Mouse (Mus musculus) intestine, postnatal 0 days (tissue): Measurements from ENCODE around the gene Hamp2. TPM values are rescaled to one million over a fixed set of nuclear protein-coding genes. Genes with fewer than 3 reads are reported as not detected.
"Not testable (repeated sequence)": the region's sequence is repeated elsewhere in the genome, so short reads cannot be mapped to it uniquely, and the experiment has no call there.

Experiments
- ATAC-seq: fragments of 200-750 bp; cut with Nextera tagmentation; 2 replicates; pipeline ENCODE4 v1.8.0; 2017; ENCODE audit warnings: mild to moderate bottlenecking, moderate TSS enrichment, moderate library complexity
- H3K27ac ChIP-seq: fragments of 300-500 bp; sonication (generic); 2 replicates; pipeline ENCODE4 v1.5.1; 2014; ENCODE audit warnings: mild to moderate bottlenecking, low read depth, low read length, moderate library complexity
- H3K27me3 ChIP-seq: fragments of 300-500 bp; sonication (generic); replicated peaks from 2 replicates; pipeline ENCODE4 v1.6.1; 2014; ENCODE audit warnings: low read length, mixed read lengths; ENCODE audit not compliant: control insufficient read depth, insufficient read depth
- H3K36me3 ChIP-seq: fragments of 300-500 bp; sonication (generic); 2 replicates; pipeline ENCODE4 v1.6.1; 2014; ENCODE audit warnings: mild to moderate bottlenecking, moderate library complexity; ENCODE audit not compliant: control insufficient read depth, insufficient read depth
- H3K4me1 ChIP-seq: fragments of 300-500 bp; sonication (generic); replicated peaks from 2 replicates; pipeline ENCODE4 v1.6.1; 2014; ENCODE audit warnings: antibody characterized with exemption, low read length, mixed read lengths; ENCODE audit not compliant: control insufficient read depth, insufficient read depth
- H3K4me2 ChIP-seq: fragments of 300-500 bp; sonication (generic); replicated peaks from 2 replicates; pipeline ENCODE4 v1.6.1; 2014; ENCODE audit warnings: low read depth, mild to moderate bottlenecking, moderate library complexity
- H3K4me3 ChIP-seq: fragments of 300-500 bp; sonication (generic); 2 replicates; pipeline ENCODE4 v1.5.1; 2014; ENCODE audit warnings: low read depth, low read length
- H3K9ac ChIP-seq: fragments of 300-500 bp; sonication (generic); 2 replicates; pipeline ENCODE4 v1.6.1; 2014; ENCODE audit warnings: mild to moderate bottlenecking, low read depth, low read length
- H3K9me3 ChIP-seq: fragments of 300-500 bp; sonication (generic); 2 replicates; pipeline ENCODE4 v1.6.1; 2016; ENCODE audit warnings: mixed run types; ENCODE audit not compliant: control insufficient read depth
- CTCF ChIP-seq: sonication (generic); IDR thresholded peaks from 2 replicates; pipeline ENCODE4 v1.5.1; 2016; ENCODE audit warnings: low read depth, mild to moderate bottlenecking, control low read depth, antibody characterized with exemption, moderate library complexity
- WGBS: fragments of 180-500 bp; shearing (Covaris S2); extraction: QIAGEN DNeasy Blood & Tissue Kit; methylation state at CpG from one replicate; pipeline ENCODE4 v1.1.7; 2014; 5-methylcytosine and 5-hydroxymethylcytosine counted together
- polyA plus RNA-seq: library from polyadenylated mRNA; unstranded; fragments of >200 nt; fragmentation: Nextera tagmentation; extraction: Ambion mirVana; gene quantifications from 2 replicates; pipeline ENCODE4 v1.2.1, GENCODE M21; 2015

The Hamp2 gene
- polyA plus RNA-seq, 1 experiment from 2014 or later = not detected

DNA sequence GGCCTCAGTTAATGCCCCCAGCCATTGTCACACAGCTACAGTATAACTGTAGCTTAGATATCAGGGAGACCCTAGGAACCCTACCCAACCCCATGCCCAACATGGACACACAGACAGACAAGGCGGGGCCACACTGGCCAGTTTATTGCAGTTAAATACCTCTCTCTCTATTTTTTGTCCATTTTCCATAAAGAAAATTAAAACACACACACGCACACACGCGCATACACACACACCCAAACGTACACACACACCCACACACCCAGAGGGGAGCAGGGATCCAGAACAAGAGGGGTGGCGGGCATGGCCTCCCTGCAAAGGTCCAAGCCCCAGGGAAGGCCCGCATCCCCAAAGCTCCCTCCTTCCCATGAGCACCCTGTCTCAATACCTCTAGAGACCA is 21.4 kb upstream of the Hamp2 start:
- Histone ChIP-seq H3K27ac (no peak overlapping the region), H3K36me3 (peaks cover 20% of the 10 kb centered on the region), H3K4me2 (no peak overlapping the region), H3K4me1 (no peaks in the 10 kb centered on the region), H3K27me3 (no peaks in the 10 kb centered on the region), H3K9me3 (no peaks in the 10 kb centered on the region), H3K9ac (no peak overlapping the region), H3K4me3 (no peak overlapping the region)
- 93% methylated on average over 7 of the region's 7 CpGs for WGBS
- ATAC-seq = no peak
- no peak for TF ChIP-seq CTCF

DNA sequence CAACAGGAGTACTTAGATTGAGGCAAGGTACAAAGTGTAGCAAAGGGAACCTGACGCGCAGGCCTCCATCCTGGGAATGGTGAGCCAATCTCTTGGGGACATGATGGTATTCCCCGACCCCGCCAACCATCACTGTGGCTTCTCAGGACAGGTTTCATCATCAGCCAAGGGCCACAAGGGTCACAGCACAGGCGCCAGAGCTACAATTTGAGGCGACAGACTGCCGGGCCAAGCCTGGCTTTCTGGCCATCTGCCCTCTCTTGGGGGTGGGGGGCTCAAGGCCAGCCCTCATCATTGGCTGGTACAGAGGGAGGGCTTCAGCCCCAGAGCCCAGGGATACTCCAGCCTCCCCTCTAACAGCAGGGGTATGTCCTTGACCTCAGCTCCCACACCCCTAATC is 21.0 kb upstream of the Hamp2 start:
- WGBS = 88% methylated on average over 7 of the region's 7 CpGs
- peaks cover 17% of the 10 kb centered on the region for H3K36me3 ChIP-seq
- H3K9me3 ChIP-seq, H3K4me1 ChIP-seq, H3K9ac ChIP-seq, H3K27ac ChIP-seq, H3K4me3 ChIP-seq, ATAC-seq, H3K27me3 ChIP-seq, H3K4me2 ChIP-seq: not testable (repeated sequence)

DNA sequence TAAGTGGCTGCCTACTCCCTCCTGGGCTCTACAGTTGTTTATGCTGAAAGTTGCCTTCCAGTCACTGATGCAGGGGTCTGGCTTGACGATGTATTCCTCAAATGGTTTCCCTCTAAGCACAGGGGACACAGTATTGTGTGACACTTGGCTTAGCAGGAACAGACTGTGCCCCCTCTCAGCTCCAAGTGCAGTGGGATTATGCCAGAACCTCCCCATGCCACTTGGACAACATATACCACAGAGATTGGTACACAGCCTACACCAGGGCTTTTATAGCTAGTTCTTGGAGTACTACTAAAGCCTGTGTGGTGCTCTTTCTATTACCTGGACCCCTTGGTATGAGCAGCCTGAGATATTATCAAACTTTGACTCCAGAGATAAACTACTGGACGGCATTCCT is 20.2 kb upstream of the Hamp2 start:
- not testable (repeated sequence) for H3K27ac ChIP-seq, H3K9me3 ChIP-seq, ATAC-seq, H3K4me3 ChIP-seq, H3K27me3 ChIP-seq, H3K4me1 ChIP-seq, H3K4me2 ChIP-seq, H3K9ac ChIP-seq
- WGBS = 50% methylated on average over 2 of the region's 2 CpGs
- H3K36me3 ChIP-seq = peaks cover 15% of the 10 kb centered on the region

DNA sequence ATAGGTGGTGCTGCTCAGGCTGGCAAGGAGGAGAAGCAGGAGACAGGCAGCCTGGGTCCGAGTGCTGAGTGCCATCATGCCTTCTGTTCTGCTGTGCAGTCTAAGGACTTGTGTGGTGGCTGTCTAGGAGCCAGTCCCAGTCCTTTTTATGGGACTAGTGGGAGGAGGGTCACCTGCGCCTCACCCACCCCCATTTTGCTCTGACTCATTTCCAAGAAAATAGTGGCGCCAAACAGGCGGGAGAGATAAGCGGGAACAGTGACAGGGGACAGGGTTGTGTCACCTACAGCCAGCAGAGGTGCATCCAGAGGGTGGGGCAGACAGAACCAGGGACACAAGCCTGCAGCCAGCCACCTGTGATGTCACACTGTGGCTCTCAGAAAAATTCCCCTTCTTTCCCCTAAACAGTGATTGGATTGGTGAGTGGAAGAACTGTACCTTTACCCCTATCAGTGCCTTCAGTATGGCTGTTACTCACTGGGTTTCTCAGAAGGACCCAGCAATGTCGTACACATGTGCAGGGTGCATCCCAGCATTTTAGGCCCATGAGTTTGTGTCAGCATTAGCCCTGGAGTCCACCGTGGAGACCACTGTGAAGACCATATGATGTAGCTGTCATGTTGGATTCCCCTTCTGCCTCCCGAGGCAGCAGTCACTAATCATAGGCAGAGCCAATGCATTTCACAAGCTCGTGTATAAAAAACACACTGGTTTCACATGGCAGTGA is 19.6 kb upstream of the Hamp2 start, which contains the start of gene Hamp:
Hamp (minus strand) TSS at position 124 of the 727 bp plus-strand sequence.
- no peak for TF ChIP-seq CTCF
- H3K4me1 ChIP-seq = no peaks in the 10 kb centered on the region
- 49% methylated on average over 9 of the region's 9 CpGs for WGBS
- H3K36me3 ChIP-seq = peaks cover 10% of the 10 kb centered on the region
- no peak within 1 kb of the TSS for H3K4me3 ChIP-seq
- no peak within 1 kb of the TSS for H3K27ac ChIP-seq
- no peaks in the 10 kb centered on the region for H3K27me3 ChIP-seq
- no peak within 1 kb of the TSS for H3K9ac ChIP-seq
- no peaks in the 10 kb centered on the region for H3K9me3 ChIP-seq
- H3K4me2 ChIP-seq = no peak within 1 kb of the TSS
- no peak for ATAC-seq

DNA sequence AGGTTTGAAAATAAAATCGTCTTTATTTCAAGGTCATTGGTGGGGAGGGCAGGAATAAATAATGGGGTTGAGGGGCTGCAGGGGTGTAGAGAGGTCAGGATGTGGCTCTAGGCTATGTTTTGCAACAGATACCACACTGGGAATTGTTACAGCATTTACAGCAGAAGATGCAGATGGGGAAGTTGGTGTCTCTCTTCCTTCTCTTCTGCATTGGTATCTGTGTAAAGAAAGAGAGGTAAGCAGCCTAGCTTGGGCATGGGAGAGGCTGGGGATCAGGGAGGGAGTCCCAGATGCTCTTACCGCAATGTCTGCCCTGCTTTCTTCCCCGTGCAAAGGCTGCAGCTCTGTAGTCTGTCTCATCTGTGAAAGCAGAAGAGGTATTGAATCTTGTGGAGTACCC is 17.9 kb upstream of the Hamp2 start:
- not testable (repeated sequence) for H3K9ac ChIP-seq, H3K27ac ChIP-seq, ATAC-seq, H3K27me3 ChIP-seq, H3K4me1 ChIP-seq, H3K9me3 ChIP-seq, H3K36me3 ChIP-seq, H3K4me3 ChIP-seq, H3K4me2 ChIP-seq
- 38% methylated on average over 3 of the region's 3 CpGs for WGBS

DNA sequence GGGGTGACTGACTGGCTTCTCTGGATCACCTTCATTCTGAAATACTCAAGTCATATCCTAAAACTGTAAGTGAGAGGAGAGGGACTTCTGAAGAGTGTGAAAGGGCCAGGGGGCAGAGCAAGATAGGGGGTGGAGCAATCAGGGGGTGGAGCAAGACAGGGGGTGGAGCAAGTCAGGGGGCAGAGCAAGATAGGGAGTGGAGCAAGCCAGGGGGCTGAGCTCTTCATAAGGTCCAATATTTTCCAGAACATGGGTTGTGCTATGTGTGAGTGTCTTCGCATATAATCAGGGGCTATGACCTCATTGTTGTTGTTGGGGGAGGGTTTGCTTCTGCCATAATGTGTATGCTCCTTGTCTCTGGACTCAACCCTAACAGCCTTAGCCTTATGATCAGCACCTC is 15.6 kb upstream of the Hamp2 start:
- not testable (repeated sequence) for H3K9ac ChIP-seq, H3K4me3 ChIP-seq, H3K9me3 ChIP-seq, ATAC-seq, H3K27me3 ChIP-seq, H3K36me3 ChIP-seq, H3K4me1 ChIP-seq, H3K27ac ChIP-seq, H3K4me2 ChIP-seq
- WGBS = 92% methylated on average over 1 of the region's 1 CpGs

DNA sequence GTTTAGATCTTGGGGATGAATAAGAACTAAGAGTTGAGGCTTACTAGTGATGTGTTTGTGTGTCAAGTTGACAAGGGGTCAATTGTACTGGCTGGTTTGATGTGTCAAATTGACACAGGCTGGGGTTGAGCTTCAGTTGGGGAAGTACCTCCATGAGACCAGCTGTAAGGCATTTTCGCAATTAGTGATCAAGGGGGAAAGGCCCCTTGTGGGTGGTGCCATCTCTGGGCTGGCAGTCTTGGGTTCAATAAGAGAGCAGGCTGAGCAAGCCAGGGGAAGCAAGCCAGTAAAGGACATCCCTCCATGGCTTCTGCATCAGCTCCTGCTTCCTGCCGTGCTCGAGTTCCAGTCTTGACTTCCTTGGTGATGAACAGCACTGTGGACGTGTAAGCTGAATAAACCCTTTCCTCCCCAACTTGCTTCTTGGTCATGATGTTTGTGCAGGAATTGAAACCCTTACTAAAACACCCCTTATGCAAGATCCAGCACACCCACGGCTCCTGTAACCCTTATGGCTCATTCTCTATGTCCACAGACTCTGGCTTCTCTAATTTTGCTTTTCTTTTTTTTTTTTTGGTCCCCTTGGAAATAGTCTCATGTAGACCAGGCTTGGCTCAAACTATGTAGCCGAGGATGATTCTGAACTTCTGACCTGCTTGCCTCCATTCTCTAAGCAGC is 11.1 kb upstream of the Hamp2 start:
- not testable (repeated sequence) for H3K9me3 ChIP-seq, ATAC-seq, H3K27ac ChIP-seq, H3K4me3 ChIP-seq, H3K27me3 ChIP-seq, H3K4me1 ChIP-seq, H3K36me3 ChIP-seq, H3K4me2 ChIP-seq, H3K9ac ChIP-seq
- WGBS = 71% methylated on average over 6 of the region's 6 CpGs
